Comparison of ENCODE assay signal across 9 mouse cellular contexts in genomic region chr19:5068570-5069234, GRCm38 (mm10). TPM values are rescaled to one million over a fixed set of nuclear protein-coding genes. Genes with fewer than 3 reads are reported as not detected.
A peak's percentile ranks its signal among the peaks of the same experiment; 100 is the strongest.
DNase-seq lines count a peak whose midpoint lies in the region; ATAC-seq and TF ChIP-seq lines count a peak whose summit lies in the region.
"Had no signal": no experiment of that assay in that cellular context is flagged by ENCODE, and none has a peak within 500 bp of the region (broad histone marks: within the 10 kb centered on the region; RNA-seq: fewer than 3 reads in every experiment).

No protein-coding gene starts in this region.

- no peak for TF ChIP-seq CTCF in E14TG2a.4 (conservative IDR thresholded peaks at IDR 0.05; ENCODE audit: low read length)

- peak overlapping the region; percentile 73 for H3K4me2 ChIP-seq in forebrain, embryonic 15.5 days (replicated peaks)
- peak overlapping the region; percentile 91 for H3K4me2 ChIP-seq in limb, embryonic 15.5 days

- no peaks in the 10 kb centered on the region for H3K9me3 ChIP-seq in erythroblast, embryonic 14.5 days (ENCODE audit: control insufficient read depth, low read length)
- H3K9me3 ChIP-seq in E14TG2a.4 (ENCODE audit: low read length), result no peaks in the 10 kb centered on the region
- H3K9me3 ChIP-seq in forebrain, embryonic 15.5 days, result no peaks in the 10 kb centered on the region
- no peaks in the 10 kb centered on the region for H3K9me3 ChIP-seq in limb, embryonic 15.5 days

- no peak for ATAC-seq in erythroblast, adult 5-6 weeks (replicated peaks; ENCODE audit: low FRiP score, poor library complexity, severe bottlenecking)
- ATAC-seq in forebrain, embryonic 15.5 days (replicated peaks), result no peak
- ATAC-seq in limb, embryonic 15.5 days (ENCODE audit: insufficient number of reproducible peaks, low FRiP score, low TSS enrichment, low read depth), result no peak

- peaks cover 44% of the 10 kb centered on the region for H3K27me3 ChIP-seq in erythroblast, embryonic 14.5 days (ENCODE audit: control insufficient read depth)
- H3K27me3 ChIP-seq in E14TG2a.4 (ENCODE audit: insufficient read depth, low read length), result peaks cover 51% of the 10 kb centered on the region
- H3K27me3 ChIP-seq in forebrain, embryonic 15.5 days, result peaks cover 4% of the 10 kb centered on the region; the same call in 1 of the 2 replicates
- peaks cover 3% of the 10 kb centered on the region; the same call in 1 of the 2 replicates for H3K27me3 ChIP-seq in limb, embryonic 15.5 days

- 33% methylated on average over 21 of the region's 21 CpGs for WGBS in forebrain, embryonic 15.5 days
- 27% methylated on average over 21 of the region's 21 CpGs for WGBS in limb, embryonic 15.5 days

- no peak for DNase-seq in yolk sac, embryonic 10.5 days (ENCODE audit: low spot score)
- DNase-seq in thymus, postnatal 25 days, result no peak
- DNase-seq in natural killer cell, adult 2 months (ENCODE audit: low spot score in 2 of 2), result no peak

- peaks cover 77% of the 10 kb centered on the region for H3K4me1 ChIP-seq in erythroblast, embryonic 14.5 days (ENCODE audit: control insufficient read depth)
- peaks cover 75% of the 10 kb centered on the region for H3K4me1 ChIP-seq in E14TG2a.4 (replicated peaks; ENCODE audit: low read depth, low read length)
- peaks cover 42% of the 10 kb centered on the region for H3K4me1 ChIP-seq in forebrain, embryonic 15.5 days
- H3K4me1 ChIP-seq in limb, embryonic 15.5 days, result peaks cover 72% of the 10 kb centered on the region

- H3K36me3 ChIP-seq in erythroblast, embryonic 14.5 days (ENCODE audit: control insufficient read depth), result no peaks in the 10 kb centered on the region
- no peaks in the 10 kb centered on the region for H3K36me3 ChIP-seq in E14TG2a.4 (ENCODE audit: insufficient read depth, low read length)
- no peaks in the 10 kb centered on the region for H3K36me3 ChIP-seq in forebrain, embryonic 15.5 days
- no peaks in the 10 kb centered on the region for H3K36me3 ChIP-seq in limb, embryonic 15.5 days

- H3K4me3 ChIP-seq in erythroblast, embryonic 14.5 days (replicated peaks), result peak overlapping the region; percentile 60
- peak overlapping the region; percentile 79 for H3K4me3 ChIP-seq in E14TG2a.4 (replicated peaks; ENCODE audit: low read length)
- peak overlapping the region; percentile 38 for H3K4me3 ChIP-seq in forebrain, embryonic 15.5 days
- peak overlapping the region; percentile 67 for H3K4me3 ChIP-seq in limb, embryonic 15.5 days

- no peak overlapping the region for H3K27ac ChIP-seq in forebrain, embryonic 15.5 days (replicated peaks)
- H3K27ac ChIP-seq in limb, embryonic 15.5 days, result peak overlapping the region; percentile 96

- peak overlapping the region; percentile 42 for H3K9ac ChIP-seq in forebrain, embryonic 15.5 days (replicated peaks)
- peak overlapping the region; percentile 80 for H3K9ac ChIP-seq in limb, embryonic 15.5 days

RNA-seq across cellular contexts. Expression of gene Cd248, which starts 0.8 kb away (rescaled TPM):
- 0.06 and 0.11 TPM in 2 replicates for polyA plus RNA-seq in erythroblast, embryonic 14.5 days (2012)
- total RNA-seq in erythroblast, adult 5-6 weeks (2015; ENCODE audit: low replicate concordance), result 0.84 TPM in 1 of 2 replicates, not detected in the other
- 0.09 and 0.42 TPM in 2 replicates for total RNA-seq in erythroblast, adult 5-6 weeks (2017; ENCODE audit: low replicate concordance)
- 10.3 and 11.1 TPM in 2 replicates for polyA plus RNA-seq in forebrain, embryonic 15.5 days (2015; fragmentation: Nextera tagmentation; extraction: Ambion mirVana)
- 95.9 and 117 TPM in 2 replicates for polyA plus RNA-seq in limb, embryonic 15.5 days (2015; fragmentation: Nextera tagmentation; extraction: Ambion mirVana)

RNA-seq across cellular contexts. Expression of gene Tmem151a, which starts 16.6 kb away (rescaled TPM):
- polyA plus RNA-seq in erythroblast, embryonic 14.5 days (2012), result 0.02 TPM in 1 of 2 replicates, not detected in the other
- not detected in 2 replicates for total RNA-seq in erythroblast, adult 5-6 weeks (2015; ENCODE audit: low replicate concordance)
- total RNA-seq in erythroblast, adult 5-6 weeks (2017; ENCODE audit: low replicate concordance), result not detected in 2 replicates
- 7.9 and 8.3 TPM in 2 replicates for polyA plus RNA-seq in forebrain, embryonic 15.5 days (2015; fragmentation: Nextera tagmentation; extraction: Ambion mirVana)
- 1.0 and 2.2 TPM in 2 replicates for polyA plus RNA-seq in limb, embryonic 15.5 days (2015; fragmentation: Nextera tagmentation; extraction: Ambion mirVana)
- total RNA-seq: hematopoietic stem cell, adult 5-6 weeks had no signal

RNA-seq across cellular contexts. Expression of gene Rin1, which starts 18.4 kb away (rescaled TPM):
- polyA plus RNA-seq in erythroblast, embryonic 14.5 days (2012), result 0.03 and 0.13 TPM in 2 replicates
- not detected in 2 replicates for total RNA-seq in erythroblast, adult 5-6 weeks (2015; ENCODE audit: low replicate concordance)
- 0.09 TPM in 1 of 2 replicates, not detected in the other for total RNA-seq in erythroblast, adult 5-6 weeks (2017; ENCODE audit: low replicate concordance)
- polyA plus RNA-seq in forebrain, embryonic 15.5 days (2015; fragmentation: Nextera tagmentation; extraction: Ambion mirVana), result 0.97 and 2.0 TPM in 2 replicates
- 2.6 and 3.2 TPM in 2 replicates for polyA plus RNA-seq in limb, embryonic 15.5 days (2015; fragmentation: Nextera tagmentation; extraction: Ambion mirVana)
- total RNA-seq: hematopoietic stem cell, adult 5-6 weeks had no signal

RNA-seq across cellular contexts. Expression of gene Yif1a, which starts 19.6 kb away (rescaled TPM):
- polyA plus RNA-seq in erythroblast, embryonic 14.5 days (2012), result 0.79 and 0.94 TPM in 2 replicates
- total RNA-seq in erythroblast, adult 5-6 weeks (2015; ENCODE audit: low replicate concordance), result 6.3 and 7.1 TPM in 2 replicates
- 1.9 and 2.5 TPM in 2 replicates for total RNA-seq in erythroblast, adult 5-6 weeks (2017; ENCODE audit: low replicate concordance)
- polyA plus RNA-seq in forebrain, embryonic 15.5 days (2015; fragmentation: Nextera tagmentation; extraction: Ambion mirVana), result 53.0 and 54.3 TPM in 2 replicates
- 126 and 140 TPM in 2 replicates for polyA plus RNA-seq in limb, embryonic 15.5 days (2015; fragmentation: Nextera tagmentation; extraction: Ambion mirVana)

RNA-seq across cellular contexts. Expression of gene Brms1, which starts 27.5 kb away (rescaled TPM):
- polyA plus RNA-seq in erythroblast, embryonic 14.5 days (2012), result 4.1 and 7.0 TPM in 2 replicates
- total RNA-seq in erythroblast, adult 5-6 weeks (2015; ENCODE audit: low replicate concordance), result 0.96 and 10.4 TPM in 2 replicates
- 12.7 and 17.6 TPM in 2 replicates for total RNA-seq in erythroblast, adult 5-6 weeks (2017; ENCODE audit: low replicate concordance)
- polyA plus RNA-seq in forebrain, embryonic 15.5 days (2015; fragmentation: Nextera tagmentation; extraction: Ambion mirVana), result 52.8 and 55.5 TPM in 2 replicates
- polyA plus RNA-seq in limb, embryonic 15.5 days (2015; fragmentation: Nextera tagmentation; extraction: Ambion mirVana), result 41.6 and 42.4 TPM in 2 replicates

Comparison
In these comparisons a context has a peak if more than half of its experiments do, and no peak if none do; other contexts are left out.
1. RNA of gene Cd248, which starts 0.8 kb away (polyA plus RNA-seq): 95.9 to 117 TPM in limb, embryonic 15.5 days and 10.3 to 11.1 TPM in forebrain, embryonic 15.5 days; 0.06 to 0.11 TPM in erythroblast, embryonic 14.5 days; every median in the first group is over 10 times any median in the second.
2. Peak in every context shown above with its lines, with median percentiles within 50 percentile points of each other: H3K4me3 ChIP-seq.